Mouse (Mus musculus): ENCODE data around the gene Ugt1a8. TPM values are rescaled to one million over a fixed set of nuclear protein-coding genes. Genes with fewer than 3 reads are reported as not detected.
"Not testable (repeated sequence)": the region's sequence is repeated elsewhere in the genome, so short reads cannot be mapped to it uniquely, and the experiment has no call there.

Gene Ugt1a8
- polyA plus RNA-seq, 1 experiment from 2014 or later: not detected

- Histone ChIP-seq H3K27me3 (ENCODE audit: control insufficient read depth, insufficient read depth, low read length) (no peaks in the 10 kb centered on the region), H3K4me2 (replicated peaks) (no peak overlapping the region), H3K4me3 (replicated peaks; ENCODE audit: low read length) (no peak overlapping the region), H3K4me1 (replicated peaks; ENCODE audit: control insufficient read depth, insufficient read depth, low read length) (no peaks in the 10 kb centered on the region), H3K9ac (no peak overlapping the region), H3K9me3 (ENCODE audit: control insufficient read depth, low read length) (no peaks in the 10 kb centered on the region), H3K36me3 (replicated peaks; ENCODE audit: control insufficient read depth, insufficient read depth) (no peaks in the 10 kb centered on the region), H3K27ac (no peak overlapping the region)
- ATAC-seq (ENCODE audit: low FRiP score) (no peak), DNase-seq (ENCODE audit: low spot score) (no peak)
- 100% methylated on average over 1 of the region's 1 CpGs for WGBS
These were observed 10.5 kb upstream of the Ugt1a8 start for GRCm38 (mm10) chr1:88077128-88077527.

GRCm38 (mm10) chr1:88081670-88082069 is 5.9 kb upstream of the Ugt1a8 start:
- H3K27ac ChIP-seq: no peak overlapping the region
- H3K27me3 ChIP-seq (ENCODE audit: control insufficient read depth, insufficient read depth, low read length): no peaks in the 10 kb centered on the region
- H3K4me3 ChIP-seq (replicated peaks; ENCODE audit: low read length): no peak overlapping the region
- no peaks in the 10 kb centered on the region for H3K9me3 ChIP-seq (ENCODE audit: control insufficient read depth, low read length)
- H3K4me2 ChIP-seq (replicated peaks): no peak overlapping the region
- 95% methylated on average over 1 of the region's 1 CpGs for WGBS
- no peaks in the 10 kb centered on the region for H3K4me1 ChIP-seq (replicated peaks; ENCODE audit: control insufficient read depth, insufficient read depth, low read length)
- no peak for ATAC-seq (ENCODE audit: low FRiP score)
- H3K9ac ChIP-seq: no peak overlapping the region
- no peaks in the 10 kb centered on the region for H3K36me3 ChIP-seq (replicated peaks; ENCODE audit: control insufficient read depth, insufficient read depth)
- DNase-seq (ENCODE audit: low spot score): no peak

GRCm38 (mm10) chr1:88086125-88086524 is 1.5 kb upstream of the Ugt1a8 start:
- DNase-seq (ENCODE audit: low spot score) (no peak), ATAC-seq (ENCODE audit: low FRiP score) (no peak)
- Histone ChIP-seq H3K27ac (no peak overlapping the region), H3K36me3 (replicated peaks; ENCODE audit: control insufficient read depth, insufficient read depth) (no peaks in the 10 kb centered on the region), H3K9me3 (ENCODE audit: control insufficient read depth, low read length) (no peaks in the 10 kb centered on the region), H3K4me3 (replicated peaks; ENCODE audit: low read length) (no peak overlapping the region), H3K9ac (no peak overlapping the region), H3K27me3 (ENCODE audit: control insufficient read depth, insufficient read depth, low read length) (no peaks in the 10 kb centered on the region), H3K4me2 (replicated peaks) (no peak overlapping the region), H3K4me1 (replicated peaks; ENCODE audit: control insufficient read depth, insufficient read depth, low read length) (no peaks in the 10 kb centered on the region)
- WGBS: 83% methylated on average over 1 of the region's 1 CpGs

- Histone ChIP-seq H3K4me1 (replicated peaks; ENCODE audit: control insufficient read depth, insufficient read depth, low read length) (no peaks in the 10 kb centered on the region), H3K9me3 (ENCODE audit: control insufficient read depth, low read length) (no peaks in the 10 kb centered on the region), H3K27ac (no peak overlapping the region), H3K9ac (no peak overlapping the region), H3K4me2 (replicated peaks) (no peak overlapping the region), H3K4me3 (replicated peaks; ENCODE audit: low read length) (no peak overlapping the region), H3K36me3 (replicated peaks; ENCODE audit: control insufficient read depth, insufficient read depth) (no peaks in the 10 kb centered on the region), H3K27me3 (ENCODE audit: control insufficient read depth, insufficient read depth, low read length) (no peaks in the 10 kb centered on the region)
- no peak for DNase-seq (ENCODE audit: low spot score)
- ATAC-seq (ENCODE audit: low FRiP score): no peak
These were observed 4.7 kb downstream of the Ugt1a8 start for GRCm38 (mm10) chr1:88092341-88092740.

GRCm38 (mm10) chr1:88094270-88094676 is 6.7 kb downstream of the Ugt1a8 start:
- H3K36me3 ChIP-seq (replicated peaks; ENCODE audit: control insufficient read depth, insufficient read depth); H3K27me3 ChIP-seq (ENCODE audit: control insufficient read depth, insufficient read depth, low read length); ATAC-seq (ENCODE audit: low FRiP score); H3K9ac ChIP-seq; H3K9me3 ChIP-seq (ENCODE audit: control insufficient read depth, low read length); H3K4me1 ChIP-seq (replicated peaks; ENCODE audit: control insufficient read depth, insufficient read depth, low read length); DNase-seq (ENCODE audit: low spot score); H3K4me3 ChIP-seq (replicated peaks; ENCODE audit: low read length); H3K27ac ChIP-seq; H3K4me2 ChIP-seq (replicated peaks): not testable (repeated sequence)
- 76% methylated on average over 3 of the region's 3 CpGs for WGBS

- no peak for DNase-seq (ENCODE audit: low spot score)
- WGBS: 72% methylated on average over 10 of the region's 10 CpGs
These were observed 7.4 kb downstream of the Ugt1a8 start, which contains the start of gene Ugt1a7c for GRCm38 (mm10) chr1:88094941-88095492. Ugt1a7c (plus strand) TSS chr1:88095062.

GRCm38 (mm10) chr1:88098546-88098945 is 10.9 kb downstream of the Ugt1a8 start:
- not testable (repeated sequence) for H3K27me3 ChIP-seq (ENCODE audit: control insufficient read depth, insufficient read depth, low read length); H3K36me3 ChIP-seq (replicated peaks; ENCODE audit: control insufficient read depth, insufficient read depth); H3K4me2 ChIP-seq (replicated peaks); H3K9me3 ChIP-seq (ENCODE audit: control insufficient read depth, low read length); H3K9ac ChIP-seq; H3K4me3 ChIP-seq (replicated peaks; ENCODE audit: low read length); ATAC-seq (ENCODE audit: low FRiP score); H3K4me1 ChIP-seq (replicated peaks; ENCODE audit: control insufficient read depth, insufficient read depth, low read length); H3K27ac ChIP-seq; DNase-seq (ENCODE audit: low spot score)
- whole genome bisulfite sequencing: 91% methylated on average over 3 of the region's 3 CpGs

More at GRCm38 (mm10) chr1:88094941-88095492, 7.4 kb downstream of the Ugt1a8 start, which contains the start of gene Ugt1a7c:
- Histone ChIP-seq H3K27me3 (ENCODE audit: control insufficient read depth, insufficient read depth, low read length) (no peaks in the 10 kb centered on the region), H3K9me3 (ENCODE audit: control insufficient read depth, low read length) (no peaks in the 10 kb centered on the region), H3K4me1 (replicated peaks; ENCODE audit: control insufficient read depth, insufficient read depth, low read length) (no peaks in the 10 kb centered on the region), H3K27ac (no peak within 1 kb of the TSS), H3K4me2 (replicated peaks) (no peak within 1 kb of the TSS), H3K4me3 (replicated peaks; ENCODE audit: low read length) (no peak within 1 kb of the TSS), H3K36me3 (replicated peaks; ENCODE audit: control insufficient read depth, insufficient read depth) (no peaks in the 10 kb centered on the region), H3K9ac (no peak within 1 kb of the TSS)
- ATAC-seq (ENCODE audit: low FRiP score): no peak

- not testable (repeated sequence) for H3K4me2 ChIP-seq (replicated peaks); ATAC-seq (ENCODE audit: low FRiP score); H3K27ac ChIP-seq; DNase-seq (ENCODE audit: low spot score); H3K4me3 ChIP-seq (replicated peaks; ENCODE audit: low read length); H3K4me1 ChIP-seq (replicated peaks; ENCODE audit: control insufficient read depth, insufficient read depth, low read length); H3K36me3 ChIP-seq (replicated peaks; ENCODE audit: control insufficient read depth, insufficient read depth); H3K9me3 ChIP-seq (ENCODE audit: control insufficient read depth, low read length); H3K9ac ChIP-seq; H3K27me3 ChIP-seq (ENCODE audit: control insufficient read depth, insufficient read depth, low read length)
- WGBS: 80% methylated on average over 2 of the region's 2 CpGs
These were observed 12.1 kb downstream of the Ugt1a8 start for GRCm38 (mm10) chr1:88099691-88100090.

GRCm38 (mm10) chr1:88103019-88103418 is 15.4 kb downstream of the Ugt1a8 start, which contains the start of gene Ugt1a6b:
Ugt1a6b (plus strand) TSS chr1:88103252.
- not testable (repeated sequence) for H3K27me3 ChIP-seq (ENCODE audit: control insufficient read depth, insufficient read depth, low read length); H3K4me3 ChIP-seq (replicated peaks; ENCODE audit: low read length); ATAC-seq (ENCODE audit: low FRiP score); H3K9ac ChIP-seq; H3K9me3 ChIP-seq (ENCODE audit: control insufficient read depth, low read length); H3K36me3 ChIP-seq (replicated peaks; ENCODE audit: control insufficient read depth, insufficient read depth); H3K27ac ChIP-seq; H3K4me2 ChIP-seq (replicated peaks); H3K4me1 ChIP-seq (replicated peaks; ENCODE audit: control insufficient read depth, insufficient read depth, low read length); DNase-seq (ENCODE audit: low spot score)
- 83% methylated on average over 2 of the region's 3 CpGs for WGBS

Data from hindbrain, embryonic 14.5 days (tissue).